Comparison of ENCODE assay signal across 22 mouse cellular contexts in genomic region chr10:61027215-61027614, GRCm38 (mm10).
DNase-seq lines count a peak whose midpoint lies in the region; ATAC-seq and TF ChIP-seq lines count a peak whose summit lies in the region.
"Had no signal": no experiment of that assay in that cellular context is flagged by ENCODE, and none has a peak within 500 bp of the region (broad histone marks: within the 10 kb centered on the region; RNA-seq: fewer than 3 reads in every experiment).

No protein-coding gene starts in this region.

- no peak overlapping the region for H3K4me2 ChIP-seq in heart, embryonic 11.5 days
- H3K4me2 ChIP-seq in heart, postnatal 0 days (ENCODE audit: low read depth, low read length) = no peak overlapping the region
- H3K4me2 ChIP-seq: hindbrain, embryonic 12.5 days; liver, embryonic 15.5 days; midbrain, embryonic 15.5 days; neural tube, embryonic 13.5 days had no signal

- H3K4me1 ChIP-seq in heart, adult 2 months (ENCODE audit: control insufficient read depth, insufficient read depth, low read length) = peaks cover 3% of the 10 kb centered on the region; the same call in 1 of the 2 replicates
- 0 out of 2 replicates have a peak, but pooled peaks cover 6% of the 10 kb centered on the region for H3K4me1 ChIP-seq in heart, embryonic 11.5 days (ENCODE audit: control insufficient read depth, insufficient read depth, low read length)
- peaks cover 16% of the 10 kb centered on the region for H3K4me1 ChIP-seq in heart, postnatal 0 days (ENCODE audit: control insufficient read depth, insufficient read depth)
- no peaks in the 10 kb centered on the region; the same call in 1 of the 2 replicates for H3K4me1 ChIP-seq in lung, adult 2 months (ENCODE audit: control insufficient read depth, insufficient read depth, low read length)
- H3K4me1 ChIP-seq: hindbrain, embryonic 12.5 days; liver, embryonic 15.5 days; neural tube, embryonic 13.5 days had no signal

- no peak for TF ChIP-seq POLR2A in heart, adult 2 months (IDR thresholded peaks at IDR 0.05; ENCODE audit: insufficient read depth, low read depth, low read length)
- no peak for TF ChIP-seq POLR2A in brain, embryonic 14.5 days (IDR thresholded peaks at IDR 0.05; ENCODE audit: borderline replicate concordance, extremely low read depth, insufficient read depth, insufficient read length, poor library complexity, severe bottlenecking)
- TF ChIP-seq POLR2A in lung, adult 2 months (IDR thresholded peaks at IDR 0.05; ENCODE audit: borderline replicate concordance, extremely low read depth, low read depth, low read length) = no peak

- peak overlapping the region; percentile 18 for H3K27ac ChIP-seq in heart, adult 2 months
- H3K27ac ChIP-seq in heart, embryonic 11.5 days (ENCODE audit: low read depth, low read length) = no peak overlapping the region
- H3K27ac ChIP-seq in heart, postnatal 0 days (ENCODE audit: low read depth) = peak overlapping the region; percentile 58
- H3K27ac ChIP-seq: hindbrain, embryonic 12.5 days; limb, embryonic 10.5 days; liver, embryonic 15.5 days; macrophage; midbrain, embryonic 15.5 days; neural tube, embryonic 13.5 days had no signal

- 54% methylated on average over 6 of the region's 6 CpGs for WGBS in heart, adult 2 months
- WGBS in heart, embryonic 11.5 days (ENCODE audit: insufficient replicate concordance) = 69% methylated on average over 6 of the region's 6 CpGs
- whole genome bisulfite sequencing in heart, postnatal 0 days = 36% methylated on average over 6 of the region's 6 CpGs
- 56% methylated on average over 6 of the region's 6 CpGs for WGBS in lung, adult 2 months

- H3K27me3 ChIP-seq in heart, adult 2 months (ENCODE audit: control insufficient read depth, insufficient read depth, low read length) = no peaks in the 10 kb centered on the region
- H3K27me3 ChIP-seq in heart, embryonic 11.5 days (ENCODE audit: control insufficient read depth, insufficient read depth, low read length) = no peaks in the 10 kb centered on the region
- H3K27me3 ChIP-seq in heart, postnatal 0 days (ENCODE audit: control insufficient read depth, insufficient read depth, low read length) = no peaks in the 10 kb centered on the region
- H3K27me3 ChIP-seq: hindbrain, embryonic 12.5 days; liver, embryonic 15.5 days; midbrain, embryonic 15.5 days; neural tube, embryonic 13.5 days had no signal

- no peaks in the 10 kb centered on the region for H3K36me3 ChIP-seq in heart, adult 2 months (ENCODE audit: control insufficient read depth, insufficient read depth, low read length)
- H3K36me3 ChIP-seq in heart, embryonic 11.5 days (ENCODE audit: control insufficient read depth, insufficient read depth, low read length) = no peaks in the 10 kb centered on the region
- H3K36me3 ChIP-seq in heart, postnatal 0 days (replicated peaks; ENCODE audit: control insufficient read depth, insufficient read depth, low read length) = no peaks in the 10 kb centered on the region
- H3K36me3 ChIP-seq: hindbrain, embryonic 12.5 days; limb, embryonic 10.5 days; liver, embryonic 15.5 days; midbrain, embryonic 15.5 days; neural tube, embryonic 13.5 days had no signal

- TF ChIP-seq CTCF in heart, adult 2 months (IDR thresholded peaks at IDR 0.05) = no peak
- TF ChIP-seq CTCF in brain, embryonic 14.5 days (IDR thresholded peaks at IDR 0.05; ENCODE audit: borderline replicate concordance, extremely low read depth, insufficient read depth, insufficient read length) = no peak
- TF ChIP-seq CTCF in heart, postnatal 0 days (IDR thresholded peaks at IDR 0.05; ENCODE audit: low read depth) = no peak
- no peak for TF ChIP-seq CTCF in lung, adult 2 months (IDR thresholded peaks at IDR 0.05; ENCODE audit: insufficient read depth, low read length)

- no peak for ATAC-seq in heart, embryonic 11.5 days (replicated peaks; ENCODE audit: insufficient number of reproducible peaks, low FRiP score, low TSS enrichment)
- ATAC-seq in heart, postnatal 0 days (ENCODE audit: insufficient read depth, low read depth) = peak; percentile 59; the same call in 1 of the 2 replicates
- ATAC-seq in inflammation-experienced regulatory T-cells, adult 6 months = no peak
- ATAC-seq: lung, postnatal 0 days; midbrain, embryonic 15.5 days had no signal

- TF ChIP-seq EP300 in heart, adult 2 months (IDR thresholded peaks at IDR 0.05; ENCODE audit: insufficient read depth, low read depth, low read length) = no peak
- TF ChIP-seq EP300 in heart, postnatal 0 days (IDR thresholded peaks at IDR 0.05; ENCODE audit: low read depth) = no peak

- no peak overlapping the region for H3K9ac ChIP-seq in heart, adult 2 months (ENCODE audit: low read depth, low read length)
- H3K9ac ChIP-seq in heart, embryonic 11.5 days (ENCODE audit: low read depth, low read length) = no peak overlapping the region
- no peak overlapping the region for H3K9ac ChIP-seq in heart, postnatal 0 days (replicated peaks; ENCODE audit: low read depth, low read length)
- H3K9ac ChIP-seq: hindbrain, embryonic 12.5 days; liver, embryonic 15.5 days; midbrain, embryonic 15.5 days; neural tube, embryonic 13.5 days had no signal

- no peak overlapping the region for H3K4me3 ChIP-seq in heart, adult 2 months
- no peak overlapping the region for H3K4me3 ChIP-seq in heart, embryonic 11.5 days (ENCODE audit: low read depth, low read length)
- no peak overlapping the region for H3K4me3 ChIP-seq in heart, postnatal 0 days (ENCODE audit: low read depth, low read length)
- no peak overlapping the region for H3K4me3 ChIP-seq in lung, adult 2 months (replicated peaks; ENCODE audit: extremely low read depth, low read depth, low read length)
- H3K4me3 ChIP-seq: hindbrain, embryonic 12.5 days; limb, embryonic 10.5 days; liver, embryonic 15.5 days; midbrain, embryonic 15.5 days; myocyte; neural tube, embryonic 13.5 days had no signal

- H3K9me3 ChIP-seq in heart, embryonic 11.5 days (replicated peaks; ENCODE audit: control insufficient read depth, low read length) = no peaks in the 10 kb centered on the region
- H3K9me3 ChIP-seq in heart, postnatal 0 days (replicated peaks; ENCODE audit: control insufficient read depth, low read length) = no peaks in the 10 kb centered on the region
- H3K9me3 ChIP-seq: hindbrain, embryonic 12.5 days; limb, embryonic 10.5 days; liver, embryonic 15.5 days; midbrain, embryonic 15.5 days; neural tube, embryonic 13.5 days had no signal

- peak; percentile 30 to 34 for DNase-seq in heart, adult 2 months
- DNase-seq in MN1 (ENCODE audit: low spot score) = peak; percentile 26
- DNase-seq in brain, embryonic 14.5 days (ENCODE audit: low read depth) = peak; percentile 37
- DNase-seq in heart, postnatal 0 days (ENCODE audit: low spot score) = peak; percentile 52
- no peak for DNase-seq in lung, adult 2 months
- no peak for DNase-seq in urinary bladder, postnatal 4 days (ENCODE audit: low spot score in 2 of 2)
- DNase-seq: adrenal gland, postnatal 25 days; cerebellum, adult 9-10 months; gastrocnemius, postnatal 25 days; kidney, adult 2 months; kidney, postnatal 14 days; liver had no signal

- no peaks in the 10 kb centered on the region for H3K79me2 ChIP-seq in heart, adult 2 months (replicated peaks; ENCODE audit: control insufficient read depth, insufficient read depth, low read length)

- intact Hi-C loops in heart, adult 2 months (cut with DNase I) = no loop called here

Comparison
In these comparisons a context has a peak if more than half of its experiments do, and no peak if none do; other contexts are left out.
1. DNase-seq: peak in heart, adult 2 months (2 of 2), MN1 (single experiment), brain, embryonic 14.5 days (single experiment) and heart, postnatal 0 days (single experiment); none in lung, adult 2 months (single experiment) and urinary bladder, postnatal 4 days (0 of 2).